8 mouse cellular contexts compared by ENCODE assay signal in the genomic region with DNA sequence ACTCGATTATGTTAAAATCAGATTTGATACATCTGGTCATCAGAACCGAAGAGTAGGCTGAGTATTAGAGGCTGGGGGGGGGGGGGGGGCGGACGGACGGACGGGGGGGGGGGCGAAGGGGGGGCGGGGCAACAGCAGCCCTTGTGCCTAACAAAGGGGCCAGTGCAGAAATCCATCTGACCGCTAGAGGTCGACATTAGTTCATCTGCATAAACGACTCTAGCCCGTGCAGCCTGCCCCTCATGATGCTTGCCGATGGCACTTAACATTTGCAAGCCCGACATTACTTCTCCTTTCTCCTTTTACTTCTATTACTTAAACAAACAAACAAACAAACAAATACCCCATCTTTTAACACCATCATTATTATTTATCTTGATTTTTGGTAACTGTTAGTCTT. TPM values are rescaled to one million over a fixed set of nuclear protein-coding genes. Genes with fewer than 3 reads are reported as not detected.
DNase-seq lines count a peak whose midpoint lies in the region; ATAC-seq lines count a peak whose summit lies in the region.

No protein-coding gene starts in this region.

- H3K4me3 ChIP-seq in embryonic facial prominence, embryonic 13.5 days: no peak overlapping the region
- no peak overlapping the region for H3K4me3 ChIP-seq in lung, embryonic 16.5 days (ENCODE audit: low read length)

- ATAC-seq in embryonic facial prominence, embryonic 13.5 days (ENCODE audit: insufficient number of reproducible peaks, insufficient read depth, low FRiP score, low TSS enrichment, low read depth): no peak
- peak; percentile 83 to 87 for ATAC-seq in hematopoietic stem cell, adult 5-6 weeks (replicated peaks in 1 of 2; ENCODE audit: insufficient read depth in 1 of 2, low FRiP score in 2 of 2, low TSS enrichment in 1 of 2, low read depth in 1 of 2, poor library complexity in 2 of 2, severe bottlenecking in 2 of 2)
- peak; percentile 72 for ATAC-seq in lung, embryonic 16.5 days (ENCODE audit: low read depth)
- no peak for ATAC-seq in erythroblast, adult 5-6 weeks (replicated peaks; ENCODE audit: low FRiP score, poor library complexity, severe bottlenecking)

- H3K9me3 ChIP-seq in embryonic facial prominence, embryonic 13.5 days: no peaks in the 10 kb centered on the region
- no peaks in the 10 kb centered on the region for H3K9me3 ChIP-seq in lung, embryonic 16.5 days (ENCODE audit: control insufficient read depth, low read length)

- peak overlapping the region; percentile 16; the same call in 1 of the 2 replicates for H3K4me2 ChIP-seq in embryonic facial prominence, embryonic 13.5 days
- H3K4me2 ChIP-seq in lung, embryonic 16.5 days (ENCODE audit: low read depth, low read length): no peak overlapping the region

- no peaks in the 10 kb centered on the region for H3K4me1 ChIP-seq in embryonic facial prominence, embryonic 13.5 days
- peaks cover 4% of the 10 kb centered on the region for H3K4me1 ChIP-seq in lung, embryonic 16.5 days (replicated peaks; ENCODE audit: control insufficient read depth, insufficient read depth, low read length)

- no peaks in the 10 kb centered on the region for H3K27me3 ChIP-seq in embryonic facial prominence, embryonic 13.5 days
- H3K27me3 ChIP-seq in lung, embryonic 16.5 days (ENCODE audit: control insufficient read depth, insufficient read depth, low read depth, low read length): no peaks in the 10 kb centered on the region; the same call in 1 of the 2 replicates

- 4% methylated on average over 11 of the region's 14 CpGs for WGBS in embryonic facial prominence, embryonic 13.5 days
- 5% methylated on average over 8 of the region's 14 CpGs for WGBS in large intestine, adult 2 months
- whole genome bisulfite sequencing in lung, embryonic 16.5 days: 4% methylated on average over 8 of the region's 14 CpGs

- H3K27ac ChIP-seq in embryonic facial prominence, embryonic 13.5 days: no peak overlapping the region
- no peak overlapping the region for H3K27ac ChIP-seq in lung, embryonic 16.5 days (ENCODE audit: low read length)

- H3K9ac ChIP-seq in embryonic facial prominence, embryonic 13.5 days: no peak overlapping the region
- H3K9ac ChIP-seq in lung, embryonic 16.5 days (ENCODE audit: low read length): no peak overlapping the region

- H3K36me3 ChIP-seq in embryonic facial prominence, embryonic 13.5 days: no peaks in the 10 kb centered on the region
- H3K36me3 ChIP-seq in lung, embryonic 16.5 days (ENCODE audit: control insufficient read depth, insufficient read depth, low read length): no peaks in the 10 kb centered on the region

- DNase-seq in ES-CJ7 (ENCODE audit: low read depth, low spot score): peak; percentile 83
- peak; percentile 59 for DNase-seq in adrenal gland, postnatal 25 days
- DNase-seq in large intestine, adult 2 months (ENCODE audit: low read depth, low spot score): peak; percentile 28
- DNase-seq in retina, adult 2 months (ENCODE audit: low read depth, low spot score): peak; percentile 47

RNA-seq across cellular contexts. Expression of a gene that starts 45.0 kb away (rescaled TPM):
- 69.7 and 77.1 TPM in 2 replicates for total RNA-seq in adrenal gland, postnatal 25 days (2021)
- 118 and 122 TPM in 2 replicates for polyA plus RNA-seq in embryonic facial prominence, embryonic 13.5 days (2015; fragmentation: Nextera tagmentation; extraction: Ambion mirVana)
- total RNA-seq in hematopoietic stem cell, adult 5-6 weeks (2017): 84.4 and 97.2 TPM in 2 replicates
- 13.5 and 16.1 TPM in 2 replicates for polyA plus RNA-seq in large intestine, adult 2 months (2012; rRNA removed)
- 103 TPM in 2 replicates for polyA plus RNA-seq in lung, embryonic 16.5 days (2015; fragmentation: Nextera tagmentation; extraction: Ambion mirVana)
- total RNA-seq in erythroblast, adult 5-6 weeks (2015; ENCODE audit: low replicate concordance): 9.0 and 9.4 TPM in 2 replicates
- total RNA-seq in erythroblast, adult 5-6 weeks (2017; ENCODE audit: low replicate concordance): 24.0 and 30.7 TPM in 2 replicates

Comparison
In these comparisons a context has a peak if more than half of its experiments do, and no peak if none do; other contexts are left out.
1. DNase-seq: peak in every context shown above with its lines; median percentile 83 in ES-CJ7; 59 in adrenal gland, postnatal 25 days; 47 in retina, adult 2 months; 28 in large intestine, adult 2 months.
2. ATAC-seq: peak in hematopoietic stem cell, adult 5-6 weeks (2 of 2) and lung, embryonic 16.5 days (single experiment); none in embryonic facial prominence, embryonic 13.5 days (single experiment) and erythroblast, adult 5-6 weeks (single experiment).